Mouse (Mus musculus) retina, embryonic 14.5 days (tissue): Measurements from ENCODE around the gene Gm43720.
"Not testable (repeated sequence)": the region's sequence is repeated elsewhere in the genome, so short reads cannot be mapped to it uniquely, and the experiment has no call there.

Experiments used
- DNase-seq: peaks from one replicate; pipeline ENCODE4 v3.0.0-alpha.2; 2015; ENCODE audit warnings: low spot score

Gene Gm43720

DNA sequence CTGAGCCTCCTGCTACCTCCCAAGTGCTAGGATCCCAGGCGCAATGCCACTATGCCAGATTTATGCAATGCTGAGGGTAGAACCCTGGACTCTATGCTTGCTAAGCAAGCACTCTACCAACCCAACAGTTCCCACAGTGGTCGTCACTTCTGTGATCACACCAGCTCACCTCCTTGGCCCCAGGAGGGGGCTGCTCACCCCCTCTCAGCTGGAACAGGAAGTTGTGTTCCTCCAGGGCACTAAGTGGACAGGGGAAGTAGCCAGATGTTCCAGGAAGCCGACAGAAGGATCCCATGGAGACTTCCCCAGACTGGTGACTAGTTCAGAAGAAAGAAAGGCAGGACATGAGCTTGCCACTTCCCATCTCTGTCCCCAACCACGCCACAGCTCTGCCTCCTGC lies 17.8 kb downstream of the Gm43720 start:
- DNase-seq: no peak

DNA sequence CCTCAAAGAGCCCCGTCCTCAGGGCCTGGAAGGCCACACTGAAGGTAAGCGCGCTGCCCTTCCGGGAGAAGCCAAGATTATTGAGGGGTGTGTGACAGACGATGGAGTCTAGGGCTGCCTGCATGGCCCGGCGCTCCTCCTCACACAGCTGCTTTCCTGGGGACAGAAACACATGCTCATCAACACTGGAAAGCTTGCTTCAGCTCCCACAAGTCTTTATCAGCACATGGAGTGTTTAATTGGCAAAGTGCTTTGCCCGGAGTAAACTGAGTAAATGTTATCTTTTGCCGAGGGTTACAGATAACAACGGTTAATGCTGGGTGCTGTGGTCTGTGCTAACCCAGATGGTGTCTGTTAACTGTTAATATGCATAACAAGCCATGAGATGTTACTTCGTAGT lies 18.9 kb downstream of the Gm43720 start:
- no peak for DNase-seq

DNA sequence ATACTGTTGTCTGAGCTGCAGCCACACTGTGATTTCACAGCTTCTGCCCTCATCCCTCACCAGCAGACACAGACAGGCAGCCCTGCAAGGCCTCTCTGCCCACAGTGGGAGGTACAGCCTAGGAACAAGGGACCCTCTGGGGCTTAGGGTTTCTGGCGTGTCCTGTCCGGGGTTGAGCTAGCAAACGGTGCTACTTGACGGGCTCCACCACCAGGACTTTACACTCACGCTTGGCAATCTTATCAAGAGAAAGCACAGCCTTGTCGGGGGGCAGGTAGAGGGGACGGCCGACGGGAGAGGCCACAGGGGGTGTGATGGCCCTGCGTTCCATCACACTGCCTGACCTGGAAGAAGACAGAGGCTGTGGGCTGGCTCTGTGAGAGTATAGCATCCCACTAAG lies 19.7 kb downstream of the Gm43720 start:
- no peak for DNase-seq

DNA sequence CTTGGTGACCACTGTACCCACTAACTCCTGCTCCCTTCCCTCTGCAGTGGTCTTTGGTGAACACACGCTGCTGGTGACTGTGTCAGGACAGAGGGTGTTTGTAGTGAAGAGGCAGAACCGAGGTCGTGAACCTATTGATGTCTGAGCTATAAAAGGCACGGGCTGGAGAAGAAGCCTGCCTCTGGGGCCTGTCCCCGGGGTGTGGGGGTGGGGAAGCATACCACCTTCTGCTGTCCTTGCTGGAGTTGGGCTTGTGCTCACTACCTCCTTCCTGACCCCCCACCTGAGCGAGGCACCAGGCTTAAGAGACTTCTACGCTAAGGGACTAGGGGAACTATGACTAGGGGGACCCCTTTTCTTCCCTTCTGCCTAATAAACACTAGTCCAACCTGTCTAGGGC lies 20.8 kb downstream of the Gm43720 start:
- DNase-seq: no peak

DNA sequence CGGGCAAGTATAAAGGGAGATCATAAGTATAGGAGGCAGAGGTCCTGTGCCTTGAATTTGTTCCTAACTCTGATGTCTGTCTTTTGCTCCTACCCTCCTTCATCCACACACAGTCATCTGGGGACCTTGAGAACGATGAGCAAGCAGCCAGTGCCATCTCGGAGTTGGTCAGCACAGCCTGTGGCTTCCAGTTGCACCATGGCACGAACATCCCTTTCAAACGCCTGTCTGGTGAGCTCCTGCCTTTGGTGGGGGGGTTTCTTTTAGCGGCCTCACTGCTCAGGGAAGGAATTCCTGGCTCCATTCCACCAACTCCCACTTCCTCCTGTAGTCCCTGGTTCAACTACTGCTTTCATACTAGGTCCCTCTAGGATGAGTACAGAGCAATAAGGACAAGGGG lies 21.2 kb downstream of the Gm43720 start:
- no peak for DNase-seq

DNA sequence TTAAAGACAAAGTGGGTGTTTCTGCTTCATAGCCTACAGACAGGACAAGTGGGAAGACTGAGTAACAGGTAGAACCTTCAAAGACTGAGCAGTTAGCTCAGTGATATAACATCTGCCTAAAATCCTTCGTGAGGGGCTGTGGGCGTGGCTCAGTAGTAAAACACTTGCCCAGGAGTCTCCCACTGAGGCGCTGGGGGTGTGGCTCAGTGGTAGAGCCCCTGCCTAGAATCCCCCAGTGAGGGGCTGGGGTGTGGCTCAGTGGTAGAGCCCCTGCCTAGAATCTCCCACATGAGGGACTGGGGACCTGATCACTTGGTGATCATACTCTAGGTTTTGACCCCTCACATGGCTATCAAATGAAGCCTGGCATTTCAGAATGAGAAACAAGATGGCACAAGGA lies 21.7 kb downstream of the Gm43720 start:
- DNase-seq: no peak

DNA sequence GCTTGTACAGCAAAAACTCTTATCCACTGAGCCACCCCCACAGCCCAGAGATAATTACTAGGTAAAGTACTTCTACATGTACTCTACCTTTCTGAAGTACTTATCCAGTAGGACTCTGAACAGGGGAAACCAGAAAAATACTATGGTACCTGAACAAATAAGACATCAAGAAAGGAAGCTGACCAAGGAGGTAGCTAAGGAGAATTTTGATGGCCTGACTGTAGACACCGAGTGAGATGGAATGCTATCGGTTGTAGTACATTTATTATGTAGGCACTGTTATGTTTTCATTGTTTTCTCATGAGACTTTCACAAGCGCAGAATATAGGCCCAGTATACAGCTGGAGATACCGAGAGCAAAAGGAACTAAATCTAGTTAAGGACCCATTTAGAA lies 22.2 kb downstream of the Gm43720 start:
- DNase-seq: no peak

DNA sequence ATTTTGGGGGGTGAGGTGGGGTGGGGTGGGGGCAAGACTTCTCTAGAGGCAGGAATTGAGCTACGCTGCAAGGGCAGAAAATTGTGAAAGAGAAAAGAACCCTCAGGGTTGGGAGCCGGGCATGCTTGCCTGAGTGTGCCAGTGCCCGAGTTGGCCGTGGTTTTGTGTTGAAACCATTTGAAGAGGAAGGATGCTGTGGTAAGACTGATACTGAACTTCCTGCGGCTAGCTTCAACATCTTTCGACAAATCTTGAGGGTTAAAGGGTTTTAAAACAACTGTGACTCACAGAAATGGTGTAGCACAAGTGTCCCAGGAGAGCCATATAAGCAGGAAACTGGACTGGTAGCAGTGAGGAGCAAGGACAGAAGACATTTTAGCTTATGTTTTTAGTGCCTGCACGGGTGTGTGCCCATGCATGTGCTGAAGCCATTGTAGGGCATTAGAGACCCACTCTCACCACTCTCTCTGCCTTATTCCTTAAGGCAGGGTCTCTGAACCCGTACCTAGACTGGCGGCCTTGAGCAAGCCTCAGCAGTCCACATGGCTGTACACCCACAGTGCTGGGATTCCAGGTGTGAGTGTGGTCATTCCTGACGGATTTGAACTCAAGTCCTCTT lies 22.7 kb downstream of the Gm43720 start:
- no peak for DNase-seq

DNA sequence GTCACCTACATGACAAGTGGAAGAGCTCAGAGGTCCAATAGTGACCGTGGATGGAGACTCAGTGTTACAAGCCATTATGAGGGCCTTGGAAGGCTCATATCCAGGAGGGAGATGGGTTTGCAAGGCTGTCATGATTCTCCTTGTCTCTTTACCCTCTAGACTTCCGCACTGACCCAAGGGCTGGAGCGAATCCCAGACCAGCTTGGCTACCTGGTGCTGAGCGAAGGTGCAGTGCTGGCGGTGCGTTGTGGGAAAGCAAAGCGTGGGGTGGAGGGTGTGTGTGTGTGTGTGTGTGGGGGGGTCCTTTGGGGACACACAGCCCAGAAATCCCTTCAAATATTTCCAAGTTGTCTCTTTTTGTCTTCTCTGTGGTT lies 23.7 kb downstream of the Gm43720 start:
- DNase-seq: no peak

DNA sequence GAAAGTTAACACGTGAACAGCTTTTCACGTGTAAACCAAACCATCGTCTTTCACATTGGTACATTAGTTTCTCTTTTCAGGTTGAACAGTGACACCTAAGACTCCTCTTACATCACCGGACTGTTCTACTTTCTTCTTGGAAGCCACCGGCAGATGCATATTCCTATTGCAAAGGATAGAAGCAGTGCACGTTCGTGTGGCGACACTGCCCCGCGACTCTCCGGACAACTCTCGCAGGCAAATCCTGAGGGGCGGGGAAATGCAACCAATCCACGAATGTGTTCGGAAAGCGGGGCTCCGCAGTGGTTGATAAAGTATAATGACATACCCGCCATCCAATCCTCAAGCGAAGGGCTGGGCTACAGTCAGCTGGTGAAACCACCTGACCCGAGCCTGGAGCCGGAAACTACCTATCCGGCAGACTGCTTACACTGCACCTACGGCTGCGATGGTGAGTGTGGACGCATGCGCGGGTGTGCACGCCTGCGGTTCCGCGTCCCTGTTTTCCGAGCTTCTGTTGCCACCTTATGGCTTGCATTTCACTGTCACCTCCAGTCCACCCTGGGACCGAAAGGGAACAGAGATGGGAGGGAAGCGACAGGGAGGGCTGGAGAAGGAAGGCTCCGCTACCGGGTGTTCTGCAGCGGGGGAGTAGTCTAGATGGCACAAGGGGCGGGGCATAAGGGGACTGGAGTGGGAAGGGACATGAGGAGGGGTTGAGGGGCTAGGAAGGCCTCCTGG lies 24.2 kb downstream of the Gm43720 start, which contains the start of gene Lamtor4:
Gene Lamtor4 (plus strand): TSS at position 130 of the 741 bp plus-strand sequence.
- DNase-seq: peak; percentile 96

DNA sequence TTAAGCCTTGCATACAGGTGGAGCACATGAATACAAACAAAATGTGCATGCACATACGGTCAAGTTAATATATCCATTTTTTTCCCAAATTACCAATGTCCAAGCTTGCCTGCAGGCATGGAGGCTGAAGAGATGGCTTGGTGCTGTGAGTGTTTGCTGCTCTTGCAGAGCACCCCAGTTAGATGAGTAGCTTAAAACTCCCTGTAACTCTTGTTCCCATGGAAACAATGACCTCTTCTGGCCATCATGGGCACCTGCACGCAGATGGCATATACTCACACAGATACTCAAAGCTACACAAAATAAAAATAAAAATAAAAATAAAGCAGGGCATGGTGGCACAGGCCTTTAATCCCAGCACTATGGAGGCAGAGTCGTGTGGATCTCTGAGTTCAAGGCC lies 26.7 kb downstream of the Gm43720 start:
- no peak for DNase-seq

DNA sequence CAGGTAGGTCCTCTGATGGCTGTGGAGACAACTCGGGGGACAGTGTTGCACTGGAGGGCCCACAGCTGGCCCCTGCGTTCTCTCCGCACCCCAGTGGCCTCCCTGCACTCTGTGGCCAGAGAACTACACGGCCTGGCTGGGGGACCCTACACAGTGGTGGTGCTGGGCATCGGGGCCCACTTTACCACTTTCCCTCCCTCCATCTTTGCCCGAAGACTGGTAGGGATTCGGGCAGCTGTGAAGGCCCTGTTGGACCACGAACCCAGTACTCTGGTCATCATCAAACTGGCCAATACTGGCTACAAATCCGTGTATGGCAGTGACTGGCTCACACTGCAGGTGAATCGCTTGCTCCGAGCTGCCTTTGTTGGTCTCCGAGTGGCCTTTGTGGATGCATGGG lies 28.6 kb downstream of the Gm43720 start:
- DNase-seq: no peak

DNA sequence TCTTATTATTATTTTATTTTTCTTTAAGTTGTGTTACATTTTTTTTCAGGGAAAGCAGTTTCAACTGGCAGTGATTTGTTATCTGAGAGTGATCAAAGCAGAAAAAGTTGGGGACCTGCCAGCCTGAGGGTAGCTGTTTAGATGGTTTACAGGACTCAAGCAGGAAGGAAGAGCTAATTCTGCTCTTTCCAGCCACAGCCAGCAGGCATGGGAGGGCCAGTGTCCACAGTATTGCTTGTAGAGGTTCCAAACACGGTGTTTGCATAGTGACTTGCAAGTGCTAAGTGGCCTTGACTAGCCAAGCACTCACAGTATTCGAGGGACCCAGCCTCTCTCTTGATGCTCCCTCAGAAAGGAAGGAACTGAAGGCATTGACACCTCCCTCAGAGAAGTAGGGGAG lies 38.2 kb downstream of the Gm43720 start:
- no peak for DNase-seq

DNA sequence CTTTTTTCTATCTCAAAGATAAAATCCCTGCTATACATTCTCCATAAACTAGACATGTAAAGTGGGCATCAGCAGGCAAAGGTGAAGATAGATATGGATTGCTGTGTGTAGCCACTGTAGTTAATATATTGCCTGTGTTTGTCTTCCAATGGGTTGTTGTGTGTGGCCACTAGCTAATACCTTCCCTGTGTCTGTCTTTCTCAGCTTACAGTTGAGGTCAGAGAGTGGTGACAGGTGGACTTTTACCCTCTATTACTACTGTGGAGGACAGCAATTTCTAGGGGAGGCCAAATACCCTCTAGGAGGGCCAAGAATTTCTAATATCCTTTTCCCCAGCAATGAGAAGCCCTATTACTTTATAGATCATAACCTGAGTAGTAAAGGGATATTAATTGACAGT lies 45.5 kb downstream of the Gm43720 start:
- DNase-seq: no peak

DNA sequence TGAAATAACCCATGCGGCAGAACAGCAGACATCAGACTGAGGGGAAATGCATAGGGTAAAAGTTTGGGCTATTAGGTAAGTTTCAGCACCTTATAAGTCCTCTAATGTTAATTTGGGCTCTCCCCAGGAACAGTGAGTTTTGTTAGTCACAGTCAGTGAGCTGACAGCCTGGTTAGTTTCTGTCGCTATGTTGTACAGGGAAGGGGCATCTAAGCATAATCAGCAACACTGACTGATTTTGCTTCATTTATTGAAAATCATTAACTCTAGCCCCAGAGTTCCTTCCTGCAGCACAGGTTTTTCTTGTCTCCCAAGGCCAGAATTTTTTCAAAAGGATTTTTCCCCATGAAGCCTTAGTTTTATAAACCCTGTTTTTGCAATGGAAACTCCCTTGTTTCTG lies 46.0 kb downstream of the Gm43720 start:
- no peak for DNase-seq

DNA sequence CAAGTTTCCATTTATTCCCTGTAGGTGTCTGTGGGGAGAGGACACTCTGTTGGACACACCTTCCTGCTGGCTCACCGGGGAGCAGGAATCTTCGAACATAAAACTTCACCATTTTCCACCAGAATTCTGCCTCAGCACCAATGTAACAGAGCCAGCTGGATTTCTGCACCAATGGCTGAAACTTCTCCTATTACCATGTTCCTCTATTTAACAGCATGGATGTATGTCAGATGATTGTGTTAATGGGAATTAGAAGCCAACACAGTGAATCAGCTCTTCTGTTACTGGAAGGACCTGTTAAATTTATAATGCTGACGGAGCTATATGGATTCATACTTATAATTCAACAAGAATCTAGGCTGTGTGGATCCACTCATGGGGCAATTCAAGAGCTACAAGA lies 50.2 kb downstream of the Gm43720 start:
- no peak for DNase-seq

DNA sequence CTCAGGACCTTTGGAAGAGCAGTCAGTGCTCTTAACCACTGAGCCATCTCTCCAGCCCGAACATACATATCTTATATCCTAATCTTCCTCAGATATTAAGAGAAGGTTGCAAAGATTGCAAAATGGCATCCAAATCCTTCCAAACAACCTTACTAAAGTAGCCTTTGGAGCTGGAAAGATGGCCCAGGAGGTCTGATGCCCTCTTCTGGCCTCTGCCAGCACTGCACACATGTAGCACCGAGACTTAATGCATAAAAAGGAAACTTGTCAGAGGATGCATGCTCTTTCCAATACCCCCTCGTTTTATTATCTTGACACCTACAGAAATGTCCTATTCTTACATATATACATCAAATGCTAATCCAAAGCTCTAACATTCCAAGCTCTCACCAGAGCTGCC lies 51.7 kb downstream of the Gm43720 start:
- DNase-seq: peak; percentile 38

DNA sequence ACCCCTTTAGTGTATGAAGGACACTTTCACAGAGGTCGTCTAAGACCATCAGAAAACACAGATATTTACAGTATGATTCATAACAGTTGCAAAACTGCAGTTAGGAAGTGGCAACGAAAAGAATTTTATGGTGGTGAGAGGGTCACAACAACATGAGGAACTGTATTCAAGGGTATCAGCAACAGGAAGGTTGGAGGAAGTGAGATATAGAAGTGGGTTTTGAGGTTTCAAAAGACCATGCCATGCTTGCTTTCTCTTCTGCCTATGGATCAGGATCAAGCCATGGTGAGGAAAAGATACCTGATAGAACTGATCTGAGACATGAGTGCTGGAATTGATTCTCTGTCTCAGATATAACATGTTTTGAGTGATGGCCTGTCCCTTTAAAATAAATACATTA lies 52.4 kb downstream of the Gm43720 start:
- DNase-seq: no peak

DNA sequence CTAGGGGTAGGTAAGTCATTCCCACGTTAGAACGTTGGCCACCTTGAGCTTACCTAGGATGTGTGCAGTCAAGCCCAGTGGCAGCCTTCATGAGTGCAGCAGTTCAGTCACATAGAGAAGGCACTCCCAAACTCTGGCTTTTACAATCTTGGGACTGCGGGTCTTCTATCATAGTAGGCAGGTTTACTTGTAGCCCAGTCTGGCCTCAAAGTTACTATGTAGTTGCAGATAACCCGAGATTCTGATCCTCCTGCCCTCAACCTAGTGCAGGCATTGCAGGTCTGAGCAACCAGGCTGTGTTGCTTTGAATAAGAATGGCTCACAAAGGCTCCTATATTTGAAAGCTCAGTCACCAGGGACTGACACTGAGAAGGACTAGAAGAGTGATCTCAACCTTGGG lies 53.3 kb downstream of the Gm43720 start:
- DNase-seq: no peak

DNA sequence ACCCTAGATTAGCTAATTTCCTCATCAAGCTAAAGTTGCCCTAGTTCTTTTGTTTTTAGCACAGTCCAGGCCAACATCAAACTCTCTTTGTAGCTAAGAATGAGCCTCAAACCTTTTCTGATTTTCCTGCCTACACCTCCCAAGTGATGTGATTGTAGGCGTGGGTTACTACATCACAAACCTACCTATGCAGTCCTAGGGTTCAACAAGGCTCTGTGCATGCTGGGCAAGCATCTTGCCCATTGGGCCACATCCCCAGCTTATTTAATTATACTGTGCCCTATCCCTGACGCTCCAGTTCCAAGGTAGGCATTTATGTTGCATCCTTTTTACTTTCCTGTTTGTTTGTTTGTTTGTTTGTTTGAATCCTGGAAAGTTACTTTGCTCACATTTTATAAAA lies 54.1 kb downstream of the Gm43720 start, which contains the start of gene Nxpe5:
Gene Nxpe5 (plus strand): TSS at position 199 of the 400 bp plus-strand sequence.
- no peak for DNase-seq

DNA sequence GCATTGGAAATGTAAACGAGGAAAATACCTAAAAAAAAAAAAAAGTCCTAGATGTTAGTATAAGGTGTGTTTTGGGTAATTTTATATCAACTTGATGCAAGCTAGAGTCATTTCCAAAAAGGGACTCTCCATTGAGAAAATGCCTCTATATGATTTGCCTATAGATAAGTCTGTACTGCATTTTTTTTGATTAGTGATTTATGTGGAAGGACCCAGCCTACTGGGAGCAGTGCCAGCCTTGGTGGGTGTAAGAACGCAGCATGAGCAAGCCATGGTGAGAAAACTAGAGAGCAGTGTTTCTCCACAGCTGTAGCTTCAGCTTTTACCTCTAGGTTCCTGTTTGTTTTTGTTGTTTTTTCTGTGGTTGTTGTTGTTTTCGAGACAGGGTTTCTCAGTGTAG lies 56.5 kb downstream of the Gm43720 start:
- no peak for DNase-seq

DNA sequence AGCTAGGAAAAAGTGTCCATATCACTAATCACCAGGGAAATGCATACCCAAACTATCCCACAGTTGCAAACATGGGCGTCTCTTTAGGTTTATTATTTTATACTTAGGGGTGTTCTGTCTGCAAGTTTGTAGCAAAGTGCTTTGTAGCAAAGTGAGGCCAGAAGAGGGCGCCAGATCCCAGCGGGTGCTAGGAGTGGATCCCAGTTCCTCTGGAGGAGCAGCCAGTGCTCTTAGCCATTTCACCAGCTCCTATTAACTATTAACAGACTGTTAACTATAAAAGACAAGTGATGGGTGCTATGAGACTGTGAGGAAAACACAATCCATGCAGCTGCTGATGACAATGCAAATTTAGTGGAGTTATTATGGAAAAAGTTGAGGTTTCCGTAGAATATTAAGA lies 57.6 kb downstream of the Gm43720 start:
- peak; percentile 89 for DNase-seq

DNA sequence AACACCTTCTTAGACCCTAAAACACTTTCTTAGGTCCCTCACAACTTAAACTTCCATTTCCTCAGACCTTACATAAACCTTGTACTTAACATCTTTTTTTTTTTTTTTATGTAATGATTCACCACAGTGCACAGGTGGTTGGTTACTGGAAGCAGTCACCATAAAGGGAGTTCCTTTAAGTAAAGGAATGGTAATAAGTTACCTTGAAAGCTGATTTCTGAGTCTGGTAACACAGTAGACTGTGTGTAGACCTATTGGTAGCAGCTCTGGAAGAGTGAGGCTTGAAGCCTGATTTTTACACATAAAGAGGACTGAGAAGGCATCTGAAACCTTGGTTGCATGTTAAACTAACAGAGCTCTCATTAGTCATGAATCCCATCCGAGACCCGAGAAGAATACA lies 59.9 kb downstream of the Gm43720 start:
- no peak for DNase-seq

DNA sequence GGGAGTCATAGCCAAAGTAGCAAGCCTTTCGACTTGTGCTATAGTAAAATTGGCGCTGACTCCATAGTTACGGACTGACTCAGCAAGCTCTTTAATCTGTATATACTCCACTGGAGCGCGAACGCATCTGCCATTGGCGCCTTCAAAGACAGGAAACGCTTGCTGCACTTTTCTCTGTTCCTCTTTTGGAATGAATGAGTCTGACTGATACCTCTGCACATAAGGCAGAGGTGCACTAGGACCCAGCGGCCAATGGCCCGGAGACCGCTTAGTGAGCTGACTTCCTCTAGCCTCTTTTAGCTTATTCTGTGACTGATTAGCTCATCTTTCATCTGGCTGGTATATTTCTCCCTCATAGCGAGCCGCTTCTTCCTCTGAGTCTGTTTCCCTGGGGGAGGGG lies 63.1 kb downstream of the Gm43720 start:
- DNase-seq: not testable (repeated sequence)
